Mouse (Mus musculus): ENCODE measurements around the gene Ctcfl.

DNA sequence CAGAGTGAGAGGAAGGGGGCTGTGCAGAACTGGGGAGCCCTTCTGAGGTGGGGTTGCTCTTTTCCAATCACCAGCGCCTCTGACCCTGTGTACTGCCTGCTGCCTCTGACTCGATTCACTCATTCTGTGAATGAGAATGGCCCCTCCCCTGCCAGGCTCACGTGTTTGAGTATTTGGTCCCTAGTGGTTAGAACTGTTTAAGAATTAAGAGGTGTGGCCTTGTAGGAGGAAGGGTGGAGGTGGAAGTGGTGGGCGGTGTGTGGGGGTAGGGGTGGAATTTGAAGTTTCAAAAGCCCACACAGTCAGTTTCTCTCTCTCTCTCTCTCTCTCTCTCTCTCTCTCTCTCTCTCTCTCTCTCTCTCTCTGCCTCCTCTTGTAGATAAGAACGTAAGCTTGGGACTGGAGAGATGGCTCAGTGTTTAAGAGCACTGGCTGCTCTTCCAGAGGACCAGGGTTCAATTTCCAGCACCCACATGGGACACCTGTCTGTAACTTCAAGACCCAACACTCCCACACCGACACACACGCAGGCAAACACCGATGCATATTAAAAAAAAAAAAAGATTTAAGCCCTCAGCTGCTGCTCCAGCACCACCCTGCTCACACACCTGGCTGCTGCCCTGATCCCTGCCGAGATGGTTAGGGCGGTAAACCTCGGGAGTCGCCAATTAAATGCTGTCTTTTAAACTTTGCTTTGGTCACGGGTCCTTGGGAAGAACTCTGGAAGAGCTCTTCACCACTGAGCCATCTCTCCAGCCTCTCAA is 35.4 kb downstream of the Ctcfl start:
- TF ChIP-seq CTCF (IDR thresholded peaks at IDR 0.05; ENCODE audit: extremely low read depth, insufficient read depth, low read length) (no peak), POLR2A (IDR thresholded peaks at IDR 0.05; ENCODE audit: extremely low read depth, insufficient read depth, low read length) (no peak)

Data from cortical plate, adult 2 months (tissue).